Mouse (Mus musculus) olfactory bulb, adult 2 months (tissue): ENCODE measurements around the gene Prune1.

Source experiments
- CTCF ChIP-seq: fragments of 200-500 bp; IDR thresholded peaks from 2 replicates; pipeline ENCODE4 v1.5.1; 2012; ENCODE audit warnings: low read depth, mild to moderate bottlenecking, low read length, moderate library complexity; ENCODE audit not compliant: insufficient read depth
- POLR2A ChIP-seq: fragments of 200-500 bp; IDR thresholded peaks from 2 replicates; pipeline ENCODE4 v1.6.1; 2012; ENCODE audit warnings: mild to moderate bottlenecking, low read depth, low read length, moderate library complexity; ENCODE audit not compliant: insufficient read depth

- TF ChIP-seq CTCF (no peak), POLR2A (no peak)
Observed at GRCm38 (mm10) chr3:95243086-95243485, 38.8 kb downstream of the Prune1 start.
